Mouse (Mus musculus): ENCODE measurements at regions not wholly inside any gene's neighbourhood (a gene's known extent, or its start where the extent isn't known, plus 50 kb on each side); places are given as distances from the start of the nearest gene placed in this dataset.

GRCm38 (mm10) chr19:32988713-32989112, 231.4 kb downstream of the Pten start:
- WGBS: 68% methylated on average over 5 of the region's 5 CpGs
- TF ChIP-seq CTCF (IDR thresholded peaks at IDR 0.05; ENCODE audit: low read depth): no peak
- DNase-seq: no peak

GRCm38 (mm10) chr19:32989346-32989745, 232.0 kb downstream of the Pten start:
- Histone ChIP-seq H3K36me3 (ENCODE audit: insufficient read depth) (no peaks in the 10 kb centered on the region), H3K4me3 (ENCODE audit: low read depth, low read length) (no peak overlapping the region), H3K4me1 (ENCODE audit: insufficient read depth) (no peaks in the 10 kb centered on the region), H3K9ac (no peak overlapping the region), H3K4me2 (ENCODE audit: low read depth) (no peak overlapping the region), H3K9me3 (ENCODE audit: low read length) (no peaks in the 10 kb centered on the region), H3K27ac (ENCODE audit: low read depth, low read length) (no peak overlapping the region), H3K27me3 (ENCODE audit: insufficient read depth, low read length) (no peaks in the 10 kb centered on the region)
- 71% methylated on average over 6 of the region's 6 CpGs for WGBS
- DNase-seq (no peak), ATAC-seq (no peak)
- TF ChIP-seq CTCF (IDR thresholded peaks at IDR 0.05; ENCODE audit: low read depth): no peak

More at GRCm38 (mm10) chr19:32988713-32989112, 231.4 kb downstream of the Pten start:
- no peak overlapping the region for H3K9ac ChIP-seq
- no peak for ATAC-seq
- H3K4me1 ChIP-seq (ENCODE audit: insufficient read depth): no peaks in the 10 kb centered on the region
- no peaks in the 10 kb centered on the region for H3K27me3 ChIP-seq (ENCODE audit: insufficient read depth, low read length)
- H3K27ac ChIP-seq (ENCODE audit: low read depth, low read length): no peak overlapping the region
- H3K4me2 ChIP-seq (ENCODE audit: low read depth): no peak overlapping the region
- H3K9me3 ChIP-seq (ENCODE audit: low read length): no peaks in the 10 kb centered on the region
- H3K36me3 ChIP-seq (ENCODE audit: insufficient read depth): no peaks in the 10 kb centered on the region
- H3K4me3 ChIP-seq (ENCODE audit: low read depth, low read length): no peak overlapping the region

- H3K4me2 ChIP-seq (ENCODE audit: low read depth): no peak overlapping the region
- H3K27me3 ChIP-seq (ENCODE audit: insufficient read depth, low read length): no peaks in the 10 kb centered on the region
- H3K4me1 ChIP-seq (ENCODE audit: insufficient read depth): no peaks in the 10 kb centered on the region
- H3K9ac ChIP-seq: no peak overlapping the region
- no peak for TF ChIP-seq CTCF (IDR thresholded peaks at IDR 0.05; ENCODE audit: low read depth)
- no peaks in the 10 kb centered on the region for H3K9me3 ChIP-seq (ENCODE audit: low read length)
- no peak for DNase-seq
- WGBS: 82% methylated on average over 6 of the region's 6 CpGs
- no peak for ATAC-seq
- H3K36me3 ChIP-seq (ENCODE audit: insufficient read depth): no peaks in the 10 kb centered on the region
- no peak overlapping the region for H3K4me3 ChIP-seq (ENCODE audit: low read depth, low read length)
- no peak overlapping the region for H3K27ac ChIP-seq (ENCODE audit: low read depth, low read length)
Observed at GRCm38 (mm10) chr19:32990576-32990975, 233.3 kb downstream of the Pten start.

GRCm38 (mm10) chr19:32998576-32999170, 241.4 kb downstream of the Pten start:
- no peak for TF ChIP-seq CTCF (IDR thresholded peaks at IDR 0.05; ENCODE audit: low read depth)
- Histone ChIP-seq H3K36me3 (ENCODE audit: insufficient read depth) (no peaks in the 10 kb centered on the region), H3K4me2 (ENCODE audit: low read depth) (no peak overlapping the region), H3K9ac (no peak overlapping the region), H3K27me3 (ENCODE audit: insufficient read depth, low read length) (no peaks in the 10 kb centered on the region), H3K4me1 (ENCODE audit: insufficient read depth) (no peaks in the 10 kb centered on the region), H3K4me3 (ENCODE audit: low read depth, low read length) (no peak overlapping the region), H3K9me3 (ENCODE audit: low read length) (no peaks in the 10 kb centered on the region), H3K27ac (ENCODE audit: low read depth, low read length) (no peak overlapping the region)
- ATAC-seq (no peak), DNase-seq (no peak)
- WGBS: 89% methylated on average over 2 of the region's 3 CpGs

GRCm38 (mm10) chr19:33007582-33007981, 250.3 kb downstream of the Pten start:
- Histone ChIP-seq H3K4me3 (ENCODE audit: low read depth, low read length) (no peak overlapping the region), H3K27me3 (ENCODE audit: insufficient read depth, low read length) (no peaks in the 10 kb centered on the region), H3K27ac (ENCODE audit: low read depth, low read length) (no peak overlapping the region), H3K4me1 (ENCODE audit: insufficient read depth) (no peaks in the 10 kb centered on the region), H3K36me3 (ENCODE audit: insufficient read depth) (no peaks in the 10 kb centered on the region), H3K4me2 (ENCODE audit: low read depth) (no peak overlapping the region), H3K9me3 (ENCODE audit: low read length) (no peaks in the 10 kb centered on the region), H3K9ac (no peak overlapping the region)
- DNase-seq (no peak), ATAC-seq (no peak)
- WGBS: 93% methylated on average over 8 of the region's 8 CpGs
- no peak for TF ChIP-seq CTCF (IDR thresholded peaks at IDR 0.05; ENCODE audit: low read depth)

DNA sequence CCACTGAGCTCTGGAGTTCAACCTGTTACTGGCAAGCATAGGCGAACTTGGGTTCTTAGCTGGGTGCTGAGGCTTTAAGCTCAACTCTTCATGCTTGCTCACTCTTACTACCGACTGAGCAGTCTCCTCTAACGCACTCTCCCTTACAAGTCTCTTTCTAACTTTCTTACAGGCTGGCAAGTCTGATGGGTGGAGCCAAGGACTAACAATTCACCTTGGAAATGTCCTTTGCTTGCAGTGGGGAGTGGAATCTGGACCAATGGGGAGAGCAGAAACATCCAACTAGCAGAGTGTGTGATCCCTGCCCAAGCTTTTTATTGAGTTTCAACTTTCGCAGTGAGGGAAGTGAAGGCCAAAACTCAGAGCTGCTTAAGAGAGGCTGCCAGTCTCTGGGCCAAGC, 250.8 kb downstream of the Pten start:
- DNase-seq (no peak), ATAC-seq (no peak)
- Histone ChIP-seq H3K9me3 (ENCODE audit: low read length) (no peaks in the 10 kb centered on the region), H3K9ac (no peak overlapping the region), H3K27me3 (ENCODE audit: insufficient read depth, low read length) (no peaks in the 10 kb centered on the region), H3K4me3 (ENCODE audit: low read depth, low read length) (no peak overlapping the region), H3K4me2 (ENCODE audit: low read depth) (no peak overlapping the region), H3K4me1 (ENCODE audit: insufficient read depth) (no peaks in the 10 kb centered on the region), H3K27ac (ENCODE audit: low read depth, low read length) (no peak overlapping the region), H3K36me3 (ENCODE audit: insufficient read depth) (no peaks in the 10 kb centered on the region)
- no peak for TF ChIP-seq CTCF (IDR thresholded peaks at IDR 0.05; ENCODE audit: low read depth)
- WGBS: 87% methylated on average over 4 of the region's 4 CpGs

- Histone ChIP-seq H3K9ac (no peak overlapping the region), H3K27ac (ENCODE audit: low read depth, low read length) (no peak overlapping the region), H3K36me3 (ENCODE audit: insufficient read depth) (no peaks in the 10 kb centered on the region), H3K27me3 (ENCODE audit: insufficient read depth, low read length) (no peaks in the 10 kb centered on the region), H3K4me1 (ENCODE audit: insufficient read depth) (no peaks in the 10 kb centered on the region), H3K4me2 (ENCODE audit: low read depth) (no peak overlapping the region), H3K9me3 (ENCODE audit: low read length) (no peaks in the 10 kb centered on the region), H3K4me3 (ENCODE audit: low read depth, low read length) (no peak overlapping the region)
- no peak for DNase-seq
- TF ChIP-seq CTCF (IDR thresholded peaks at IDR 0.05; ENCODE audit: low read depth): no peak
- 77% methylated on average over 1 of the region's 1 CpGs for WGBS
- no peak for ATAC-seq
Observed at GRCm38 (mm10) chr19:33008794-33009193, 251.5 kb downstream of the Pten start.

Data from forebrain, postnatal 0 days (tissue).